Mouse (Mus musculus) lung, embryonic 16.5 days (tissue): Measurements from ENCODE around the gene Map1lc3a. TPM values are rescaled to one million over a fixed set of nuclear protein-coding genes. Genes with fewer than 3 reads are reported as not detected.

Experiments
- ATAC-seq: fragments of 200-750 bp; cut with Nextera tagmentation; 2 replicates; pipeline ENCODE4 v1.8.0; 2017; ENCODE audit warnings: low read depth, mild to moderate bottlenecking, moderate library complexity
- H3K27ac ChIP-seq: fragments of 300-500 bp; sonication (generic); 2 replicates; pipeline ENCODE4 v1.5.1; 2014; ENCODE audit warnings: mild to moderate bottlenecking, control low read depth, low read length
- H3K27me3 ChIP-seq: fragments of 300-500 bp; sonication (generic); 2 replicates; pipeline ENCODE4 v1.6.1; 2014; ENCODE audit warnings: low read depth, low read length, mixed read lengths; ENCODE audit not compliant: control insufficient read depth, insufficient read depth
- H3K36me3 ChIP-seq: fragments of 300-500 bp; sonication (generic); 2 replicates; pipeline ENCODE4 v1.6.1; 2014; ENCODE audit warnings: low read length; ENCODE audit not compliant: control insufficient read depth, insufficient read depth
- H3K4me1 ChIP-seq: fragments of 300-500 bp; sonication (generic); replicated peaks from 2 replicates; pipeline ENCODE4 v1.6.1; 2014; ENCODE audit warnings: low read length, mixed read lengths; ENCODE audit not compliant: control insufficient read depth, insufficient read depth
- H3K4me2 ChIP-seq: fragments of 300-500 bp; sonication (generic); 2 replicates; pipeline ENCODE4 v1.6.1; 2014; ENCODE audit warnings: low read depth, low read length, control low read depth
- H3K4me3 ChIP-seq: fragments of 300-500 bp; sonication (generic); 2 replicates; pipeline ENCODE4 v1.5.1; 2014; ENCODE audit warnings: mild to moderate bottlenecking, low read length, control low read depth
- H3K9ac ChIP-seq: fragments of 300-500 bp; sonication (generic); 2 replicates; pipeline ENCODE4 v1.6.1; 2014; ENCODE audit warnings: low read length, control low read depth
- H3K9me3 ChIP-seq: fragments of 300-500 bp; sonication (generic); 2 replicates; pipeline ENCODE4 v1.6.1; 2016; ENCODE audit warnings: low read length; ENCODE audit not compliant: control insufficient read depth
- WGBS: fragments of 180-500 bp; shearing (Covaris S2); extraction: QIAGEN DNeasy Blood & Tissue Kit; methylation state at CpG from one replicate; pipeline ENCODE4 v1.1.7; 2014; 5-methylcytosine and 5-hydroxymethylcytosine counted together
- polyA plus RNA-seq: library from polyadenylated mRNA; unstranded; fragments of >200 nt; fragmentation: Nextera tagmentation; extraction: Ambion mirVana; gene quantifications from 2 replicates; pipeline ENCODE4 v1.2.1, GENCODE M21; 2015

The Map1lc3a gene
- polyA plus RNA-seq, 1 experiment from 2014 or later = 160 TPM

DNA sequence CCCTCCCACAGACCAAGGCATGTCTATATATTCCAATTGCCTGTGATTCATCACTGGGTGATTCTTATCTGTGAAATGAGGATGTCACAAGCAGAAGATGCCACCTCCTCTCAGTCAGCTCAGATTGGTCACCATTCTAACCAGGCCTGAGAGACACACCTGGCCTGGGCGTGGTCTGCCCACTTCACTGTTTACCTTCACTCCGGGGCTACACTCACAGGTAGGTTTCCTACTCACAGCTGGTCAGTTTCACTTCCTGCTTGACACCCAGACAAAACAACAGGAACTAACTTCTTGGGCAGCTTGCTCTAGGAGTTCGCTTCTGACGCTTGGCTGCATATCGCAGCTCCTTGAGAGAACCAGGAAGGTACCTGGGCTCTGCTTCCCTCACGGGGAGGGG is 19.4 kb downstream of the Map1lc3a start:
- no peaks in the 10 kb centered on the region for H3K27me3 ChIP-seq
- no peak overlapping the region for H3K9ac ChIP-seq
- no peak overlapping the region for H3K4me3 ChIP-seq
- no peaks in the 10 kb centered on the region for H3K9me3 ChIP-seq
- H3K4me2 ChIP-seq = no peak overlapping the region
- ATAC-seq = no peak
- 85% methylated on average over 6 of the region's 6 CpGs for WGBS
- no peak overlapping the region for H3K27ac ChIP-seq
- H3K4me1 ChIP-seq = no peaks in the 10 kb centered on the region; the same call in 1 of the 2 replicates
- H3K36me3 ChIP-seq = peaks cover 26% of the 10 kb centered on the region

DNA sequence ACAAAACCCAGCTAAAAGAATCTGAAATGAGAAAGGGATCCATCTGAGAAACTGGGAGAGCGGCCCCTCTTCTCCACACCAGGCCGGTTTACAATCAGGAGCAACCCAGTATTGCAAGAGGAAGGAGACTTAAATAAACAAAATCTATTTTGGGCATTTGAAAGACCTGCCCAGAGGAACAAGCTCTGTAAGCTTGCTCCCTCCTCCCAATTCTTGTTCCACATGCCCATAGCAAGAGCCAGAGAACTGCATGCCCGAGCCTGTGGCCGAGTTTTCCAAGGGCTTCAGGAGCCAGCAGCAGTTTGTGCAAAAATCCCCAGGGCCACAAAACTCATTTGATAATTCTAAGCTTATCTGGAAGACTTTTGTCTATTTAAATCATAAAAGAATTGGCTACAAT is 23.5 kb downstream of the Map1lc3a start:
- Histone ChIP-seq H3K27ac (0 out of 2 replicates have a peak overlapping the region, but pooled peaks have one; percentile 13), H3K4me2 (no peak overlapping the region), H3K4me1 (no peaks in the 10 kb centered on the region; the same call in 1 of the 2 replicates), H3K9me3 (no peaks in the 10 kb centered on the region), H3K9ac (no peak overlapping the region), H3K27me3 (no peaks in the 10 kb centered on the region), H3K36me3 (peaks cover 17% of the 10 kb centered on the region), H3K4me3 (no peak overlapping the region)
- 59% methylated on average over 4 of the region's 4 CpGs for WGBS
- ATAC-seq = peak; percentile 54; the same call in 1 of the 2 replicates

DNA sequence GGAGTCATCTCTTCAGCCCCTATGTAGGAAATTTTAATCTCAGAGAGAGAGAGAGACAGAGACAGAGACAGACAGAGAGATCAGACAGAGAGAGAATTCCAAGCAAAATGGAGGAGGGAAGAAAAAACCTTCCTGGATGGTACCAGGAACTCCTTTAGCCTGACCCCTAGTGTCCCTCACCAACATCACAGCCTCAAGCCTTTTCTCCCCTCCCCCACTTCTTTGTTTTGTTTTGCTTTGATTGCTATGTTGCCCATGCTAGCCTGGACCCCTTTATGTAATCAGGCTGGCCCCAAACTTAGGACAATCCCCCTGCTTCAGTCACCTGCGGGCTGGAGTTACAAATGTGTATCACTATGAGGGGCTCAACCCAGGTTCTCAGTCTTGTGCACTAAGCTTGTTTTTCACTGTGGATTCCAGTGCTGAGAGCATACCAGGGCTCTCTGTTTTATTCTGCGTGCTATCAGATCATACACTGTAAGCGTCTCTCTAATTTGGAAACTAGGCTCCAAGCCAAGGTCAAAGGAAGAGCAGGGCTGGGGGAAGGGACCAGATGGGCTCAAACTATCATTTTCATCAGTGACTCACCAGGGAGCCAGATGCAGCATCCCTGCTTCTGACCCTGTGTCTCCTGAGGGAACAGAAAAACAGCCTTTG is 33.0 kb downstream of the Map1lc3a start:
- Histone ChIP-seq H3K27me3 (no peaks in the 10 kb centered on the region), H3K4me2 (no peak overlapping the region), H3K4me1 (0 out of 2 replicates have a peak, but pooled peaks cover 3% of the 10 kb centered on the region), H3K36me3 (peaks cover 13% of the 10 kb centered on the region), H3K9me3 (no peaks in the 10 kb centered on the region), H3K27ac (peak overlapping the region; percentile 46), H3K4me3 (no peak overlapping the region), H3K9ac (no peak overlapping the region)
- WGBS = 32% methylated on average over 3 of the region's 3 CpGs
- peak; percentile 73; the same call in 1 of the 2 replicates for ATAC-seq

DNA sequence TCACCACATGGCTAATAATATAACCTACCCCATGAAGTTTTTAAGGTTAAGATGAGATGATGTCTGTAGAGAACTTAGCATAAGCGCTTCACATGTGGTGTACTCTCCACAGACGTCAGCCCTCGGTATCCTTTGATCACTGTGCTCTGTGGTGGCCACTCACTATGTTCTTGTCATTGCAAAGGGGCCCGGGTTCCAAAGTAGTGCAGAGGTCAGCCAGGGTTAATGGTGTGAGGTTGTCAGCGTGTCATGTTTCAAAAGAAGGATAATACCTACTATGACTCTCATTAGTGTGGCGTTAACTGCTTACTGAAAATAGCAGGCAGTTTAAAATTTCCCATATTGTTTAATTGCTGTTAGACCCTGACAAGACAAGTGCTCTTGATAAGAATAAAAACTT is 37.6 kb downstream of the Map1lc3a start:
- no peak for ATAC-seq
- Histone ChIP-seq H3K9me3 (no peaks in the 10 kb centered on the region), H3K4me3 (no peak overlapping the region), H3K27me3 (no peaks in the 10 kb centered on the region), H3K4me1 (0 out of 2 replicates have a peak, but pooled peaks cover 3% of the 10 kb centered on the region), H3K4me2 (no peak overlapping the region), H3K27ac (no peak overlapping the region), H3K36me3 (peaks cover 12% of the 10 kb centered on the region), H3K9ac (no peak overlapping the region)
- WGBS = 28% methylated on average over 6 of the region's 6 CpGs

DNA sequence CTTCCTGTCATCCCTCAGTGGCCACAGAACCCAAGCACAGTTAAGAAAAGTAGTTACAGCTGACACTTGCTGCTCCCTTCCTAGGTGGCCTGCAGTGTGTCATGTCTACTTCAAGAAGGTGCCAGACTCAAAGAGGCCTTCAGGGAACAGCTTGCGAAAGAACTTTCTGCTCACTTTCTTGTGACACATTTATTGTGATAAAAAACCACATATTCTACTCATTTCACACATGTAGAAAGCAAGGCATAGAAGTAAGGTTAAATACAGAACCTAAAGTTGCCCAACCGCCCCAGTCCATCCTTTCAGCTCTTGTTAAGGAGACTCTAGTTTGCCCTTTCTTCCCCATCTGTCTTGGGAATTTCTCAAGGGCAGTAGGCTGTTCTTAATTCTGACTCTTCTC is 42.5 kb downstream of the Map1lc3a start:
- Histone ChIP-seq H3K36me3 (peaks cover 5% of the 10 kb centered on the region), H3K9me3 (no peaks in the 10 kb centered on the region), H3K4me2 (no peak overlapping the region), H3K4me1 (no peaks in the 10 kb centered on the region), H3K27me3 (no peaks in the 10 kb centered on the region), H3K27ac (no peak overlapping the region), H3K9ac (no peak overlapping the region), H3K4me3 (no peak overlapping the region)
- no peak for ATAC-seq
- WGBS = 91% methylated on average over 2 of the region's 2 CpGs

DNA sequence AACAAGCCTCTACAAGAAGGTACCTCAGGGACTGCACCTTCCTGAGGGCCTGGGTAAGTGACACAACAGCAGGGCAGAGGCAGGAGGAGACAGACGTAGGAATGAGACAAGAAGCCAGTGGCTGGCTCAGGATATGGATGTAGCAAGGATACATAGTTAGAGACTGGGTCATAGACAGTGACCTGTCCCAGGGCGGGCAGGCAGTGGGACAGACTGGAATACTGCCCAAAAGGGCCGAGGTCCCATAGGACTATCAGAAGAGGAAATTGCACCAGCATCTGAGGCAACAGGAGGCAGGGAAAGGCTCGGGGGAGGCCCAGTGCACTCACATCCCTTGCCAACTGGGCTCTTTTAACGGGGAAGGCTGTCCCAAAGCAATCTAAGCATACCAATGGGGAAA is 44.5 kb downstream of the Map1lc3a start:
- no peak for ATAC-seq
- Histone ChIP-seq H3K27me3 (no peaks in the 10 kb centered on the region), H3K4me2 (no peak overlapping the region), H3K4me1 (no peaks in the 10 kb centered on the region), H3K9me3 (no peaks in the 10 kb centered on the region), H3K27ac (no peak overlapping the region), H3K36me3 (peaks cover 4% of the 10 kb centered on the region; the same call in 1 of the 2 replicates), H3K4me3 (no peak overlapping the region), H3K9ac (no peak overlapping the region)
- WGBS = 73% methylated on average over 5 of the region's 5 CpGs

DNA sequence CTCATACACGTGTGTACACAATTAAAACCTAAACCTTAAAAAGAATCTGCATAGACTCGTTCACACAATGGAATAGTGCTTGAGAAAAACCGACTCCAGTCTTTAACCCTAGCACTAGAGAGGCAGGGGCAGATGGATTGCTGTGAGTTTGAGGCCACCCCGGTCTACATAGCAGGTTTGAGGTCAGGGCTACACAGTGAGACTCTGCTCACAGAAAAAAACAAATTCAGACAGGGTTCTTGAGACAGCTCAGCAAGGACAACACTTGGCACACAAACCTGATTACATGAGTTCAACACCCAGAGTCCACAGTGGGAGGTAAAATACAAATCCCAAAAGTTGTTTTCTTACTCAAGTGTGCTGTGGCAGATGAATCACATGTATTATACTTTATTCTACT is 49.9 kb downstream of the Map1lc3a start:
- H3K36me3 ChIP-seq = peaks cover 8% of the 10 kb centered on the region

More for the DNA sequence above, 49.9 kb downstream of the Map1lc3a start:
- Histone ChIP-seq H3K9ac (no peak overlapping the region), H3K4me2 (no peak overlapping the region), H3K4me3 (no peak overlapping the region), H3K9me3 (no peaks in the 10 kb centered on the region), H3K27ac (no peak overlapping the region), H3K27me3 (no peaks in the 10 kb centered on the region), H3K4me1 (no peaks in the 10 kb centered on the region)
- ATAC-seq = no peak
- 83% methylated on average over 4 of the region's 4 CpGs for WGBS

Other genes with a start within 250 kb of the Map1lc3a start
- gene Ahcy, start 201.8 kb upstream of the Map1lc3a start, polyA plus RNA-seq = 50.9 and 51.0 TPM in 2 replicates
- 54.4 and 55.6 TPM in 2 replicates for gene Itch, start 142.8 kb upstream of the Map1lc3a start, polyA plus RNA-seq
- gene Dynlrb1, start 39.8 kb upstream of the Map1lc3a start, polyA plus RNA-seq = 385 and 409 TPM in 2 replicates
- gene Pigu, start 81.1 kb downstream of the Map1lc3a start, polyA plus RNA-seq = 50.0 and 54.9 TPM in 2 replicates
- 20.3 and 22.8 TPM in 2 replicates for gene Trp53inp2, start 104.8 kb downstream of the Map1lc3a start, polyA plus RNA-seq
- 16.5 and 18.0 TPM in 2 replicates for gene Ncoa6, start 197.6 kb downstream of the Map1lc3a start, polyA plus RNA-seq
- gene Acss2, start 241.7 kb downstream of the Map1lc3a start, polyA plus RNA-seq = 11.0 and 13.6 TPM in 2 replicates
- gene Ggt7, start 241.9 kb downstream of the Map1lc3a start, polyA plus RNA-seq = 3.5 TPM in 2 replicates